Mouse (Mus musculus) adrenal gland, adult 8-10 months (tissue): Measurements from ENCODE around the gene Hdac9. TPM values are rescaled to one million over a fixed set of nuclear protein-coding genes. Genes with fewer than 3 reads are reported as not detected.

Source experiments
- DNase-seq: peaks from one replicate; pipeline ENCODE4 v3.0.0; 2022
- total RNA-seq, 4 experiments: library from RNA; stranded (reverse); gene quantifications; 2 replicates each; pipeline ENCODE4 v1.2.4; 2022

Hdac9 gene
- total RNA-seq, 4 experiments from 2014 or later, result 0.96 to 2.8 (median 1.9) TPM

- DNase-seq, result no peak
These were observed 701.6 kb downstream of the Hdac9 start for GRCm38 (mm10) chr12:34215023-34216020.

DNA sequence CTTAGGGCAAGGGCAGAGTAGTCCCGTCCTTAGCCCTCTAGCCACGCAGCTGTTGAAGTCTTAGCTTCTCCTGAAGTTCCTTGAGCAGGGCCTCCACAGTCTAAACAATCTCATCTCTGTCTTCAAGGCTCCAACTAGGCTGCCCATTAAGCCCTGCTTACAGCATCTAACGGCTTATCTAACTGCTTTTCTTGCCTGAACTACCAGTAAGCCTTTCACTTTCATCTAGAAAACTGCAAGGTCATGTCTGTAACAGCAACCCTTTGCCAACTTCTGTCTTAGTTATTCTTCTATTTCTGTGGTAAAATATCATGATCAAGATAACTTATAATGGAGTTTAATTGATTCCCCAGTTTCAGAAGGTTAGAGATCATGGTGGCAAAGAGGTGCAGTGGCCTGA lies 704.7 kb downstream of the Hdac9 start:
- DNase-seq, result no peak

- no peak for DNase-seq
These were observed 715.4 kb downstream of the Hdac9 start for GRCm38 (mm10) chr12:34201471-34201870.

DNA sequence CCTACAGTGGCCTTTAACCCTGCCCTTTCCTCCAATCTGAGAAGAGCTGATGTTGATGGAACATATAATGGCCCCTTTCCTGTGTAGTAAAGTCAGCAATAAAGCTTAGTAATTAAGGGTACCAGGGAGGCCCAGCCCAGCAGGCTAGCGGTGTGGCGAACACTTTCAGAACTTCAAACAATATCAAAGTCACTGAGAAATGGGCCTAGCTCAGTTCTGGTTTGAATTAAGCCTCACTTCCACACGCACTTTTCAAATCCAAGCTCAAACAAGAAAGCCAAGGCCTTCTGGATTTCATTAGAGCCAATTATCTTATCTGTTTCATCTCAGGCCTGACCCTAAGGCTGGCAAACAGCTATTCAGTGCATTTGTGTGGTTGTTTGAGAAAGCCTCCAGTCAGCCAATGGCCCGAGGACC lies 716.9 kb downstream of the Hdac9 start:
- DNase-seq, result no peak

DNA sequence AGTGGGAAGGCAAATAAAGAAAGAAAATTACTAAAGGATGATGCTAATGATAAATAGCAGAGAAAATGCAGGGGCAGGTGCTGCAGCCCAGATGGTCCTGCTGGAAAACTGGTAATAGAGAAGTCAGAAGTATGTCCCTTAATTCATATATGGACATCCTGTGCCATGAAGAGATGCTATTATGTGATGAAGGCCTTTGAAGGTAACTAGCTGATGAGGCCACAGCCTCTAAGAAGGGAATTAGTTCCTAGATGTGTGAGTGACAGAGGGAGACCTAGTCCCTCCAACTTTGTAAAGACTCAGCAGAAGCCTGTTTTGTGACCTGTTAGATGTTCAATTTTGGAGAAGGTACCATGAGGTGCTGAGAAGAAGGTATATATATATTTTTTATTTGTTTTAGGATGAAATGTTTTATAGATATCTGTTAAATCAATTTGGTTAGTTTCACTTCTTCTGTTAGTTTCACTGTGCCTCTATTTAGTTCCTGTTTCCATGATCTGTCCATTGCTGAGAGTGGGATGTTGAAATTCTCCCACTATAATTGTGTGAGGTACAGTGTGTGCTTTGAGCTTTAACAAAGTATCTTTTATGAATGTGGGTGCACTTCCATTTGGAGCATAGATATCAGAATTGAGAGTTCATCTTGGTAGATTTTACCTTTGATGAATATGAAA lies 721.6 kb downstream of the Hdac9 start:
- no peak for DNase-seq

DNA sequence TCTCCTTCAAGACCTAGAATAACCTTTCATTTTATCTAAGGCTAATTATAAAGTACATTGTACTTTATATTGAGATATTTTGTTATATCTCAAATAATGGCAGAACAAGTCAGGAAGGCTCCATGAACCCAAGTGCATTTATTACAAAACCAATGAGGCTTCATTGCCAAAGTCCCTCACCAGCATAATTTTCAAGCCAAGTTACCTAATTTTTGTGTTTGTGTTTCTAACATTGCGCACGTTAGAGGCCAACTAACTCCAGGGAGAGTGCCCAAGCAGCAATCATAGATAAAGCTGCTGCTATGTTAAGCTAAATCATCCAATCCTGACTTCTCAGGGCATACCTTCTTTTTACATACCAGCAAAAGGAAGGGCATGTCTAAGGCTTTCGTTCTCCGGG lies 722.8 kb downstream of the Hdac9 start:
- no peak for DNase-seq

DNA sequence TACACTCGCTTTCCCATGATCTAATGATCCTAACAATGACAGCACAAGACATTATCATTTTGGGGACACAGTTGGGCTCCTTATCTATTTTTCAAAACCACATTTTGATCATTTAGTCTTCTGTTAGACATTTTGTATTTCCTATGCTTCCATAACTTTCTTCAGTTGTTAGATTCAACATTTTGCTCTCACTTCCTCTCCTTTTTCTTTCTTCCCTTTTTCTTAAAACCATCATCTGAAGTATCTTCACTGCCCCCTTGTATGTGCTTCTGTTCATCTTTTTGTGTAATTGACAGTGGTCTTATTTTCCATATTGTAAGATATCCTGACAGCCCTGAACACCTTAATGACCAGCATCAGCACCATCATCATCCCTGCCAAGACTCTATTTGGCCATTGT lies 725.6 kb downstream of the Hdac9 start:
- DNase-seq, result no peak

- no peak for DNase-seq
These were observed 738.0 kb downstream of the Hdac9 start for GRCm38 (mm10) chr12:34178931-34179330.

GRCm38 (mm10) chr12:34176790-34177189 lies 740.1 kb downstream of the Hdac9 start:
- no peak for DNase-seq

- DNase-seq, result no peak
These were observed 743.9 kb downstream of the Hdac9 start for GRCm38 (mm10) chr12:34173036-34173435.

- no peak for DNase-seq
These were observed 746.3 kb downstream of the Hdac9 start for GRCm38 (mm10) chr12:34170601-34171000.

GRCm38 (mm10) chr12:34165674-34166073 lies 751.2 kb downstream of the Hdac9 start:
- DNase-seq, result no peak

GRCm38 (mm10) chr12:34156301-34156700 lies 760.6 kb downstream of the Hdac9 start:
- DNase-seq, result no peak

- DNase-seq, result no peak
These were observed 761.2 kb downstream of the Hdac9 start for GRCm38 (mm10) chr12:34155740-34156139.

- no peak for DNase-seq
These were observed 762.1 kb downstream of the Hdac9 start for GRCm38 (mm10) chr12:34154757-34155156.

GRCm38 (mm10) chr12:34151336-34151735 lies 765.6 kb downstream of the Hdac9 start:
- DNase-seq, result no peak

GRCm38 (mm10) chr12:34142743-34143142 lies 774.2 kb downstream of the Hdac9 start:
- no peak for DNase-seq

GRCm38 (mm10) chr12:34113336-34113735 lies 803.6 kb downstream of the Hdac9 start:
- DNase-seq, result no peak

DNA sequence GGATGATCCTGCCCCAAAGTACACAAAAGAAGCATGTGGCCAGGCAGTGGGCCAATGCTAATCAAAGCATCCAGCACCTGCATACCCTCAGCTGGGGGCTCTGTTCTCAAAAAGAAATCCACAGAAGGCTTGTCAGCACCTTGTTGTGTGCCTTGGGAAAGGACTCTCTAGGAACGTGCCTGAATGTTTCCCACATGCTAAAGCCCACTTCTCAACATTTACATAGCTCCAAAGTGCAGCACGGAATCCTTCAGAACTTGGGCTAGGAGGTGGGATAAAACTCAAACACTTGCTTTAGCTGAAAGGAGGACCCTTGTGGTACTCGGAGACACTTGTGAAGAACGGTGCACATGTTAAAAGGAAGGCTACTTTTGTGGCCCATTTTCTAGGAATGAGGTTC lies 823.9 kb downstream of the Hdac9 start:
- no peak for DNase-seq

- no peak for DNase-seq
These were observed 825.0 kb downstream of the Hdac9 start for GRCm38 (mm10) chr12:34091851-34092250.

DNA sequence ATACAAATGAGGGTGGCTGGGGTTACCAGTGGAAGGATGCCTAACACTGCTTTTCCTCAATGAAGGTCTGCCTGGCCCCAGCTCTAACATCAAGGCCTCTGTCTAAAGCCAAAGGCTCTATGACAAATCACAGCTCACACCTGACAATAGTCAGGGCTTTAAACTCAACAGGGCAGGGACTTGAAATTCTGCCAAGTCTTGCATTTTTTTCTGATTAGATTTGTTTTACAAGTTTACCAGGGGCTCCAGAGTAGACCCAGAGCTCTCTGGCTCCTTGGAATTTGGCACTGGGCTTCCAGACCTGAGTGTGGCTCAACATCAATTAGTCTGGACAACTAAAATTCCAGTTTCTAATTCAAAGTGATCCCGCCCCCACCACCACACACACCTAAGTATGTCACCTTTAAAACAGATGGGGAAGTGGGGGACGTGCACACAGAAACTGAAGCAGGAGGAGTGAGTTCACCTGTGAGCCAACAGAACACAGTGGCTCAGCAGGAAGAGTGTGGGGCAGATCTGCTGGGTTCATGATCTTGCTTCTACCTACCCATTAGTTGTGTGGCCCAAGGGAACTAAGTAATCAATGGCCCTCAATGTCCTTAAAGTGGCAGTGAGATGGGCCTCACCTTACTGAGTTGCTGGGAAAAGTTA lies 829.5 kb downstream of the Hdac9 start:
- DNase-seq, result no peak

- DNase-seq, result no peak
These were observed 839.9 kb downstream of the Hdac9 start for GRCm38 (mm10) chr12:34076981-34077380.
